Mouse (Mus musculus): Measurements from ENCODE around the gene Fto. TPM values are rescaled to one million over a fixed set of nuclear protein-coding genes. Genes with fewer than 3 reads are reported as not detected.

The Fto gene
- total and polyA plus RNA-seq, 3 experiments = 12.2 to 50.1 (median 17.3) TPM

- no peak for ATAC-seq (ENCODE audit: extremely low read depth, insufficient number of reproducible peaks, low FRiP score, poor library complexity, severe bottlenecking)
- no peaks in the 10 kb centered on the region for H3K27me3 ChIP-seq (ENCODE audit: insufficient read depth, low read length)
- DNase-seq (ENCODE audit: low spot score) = no peak
- H3K36me3 ChIP-seq (replicated peaks) = peaks cover 32% of the 10 kb centered on the region
- H3K4me1 ChIP-seq (ENCODE audit: insufficient read depth, low read depth, low read length) = no peaks in the 10 kb centered on the region
- no peaks in the 10 kb centered on the region for H3K9me3 ChIP-seq (replicated peaks)
- no peak overlapping the region for H3K4me3 ChIP-seq (ENCODE audit: low read depth, low read length)
- no peak for TF ChIP-seq GATA2 (IDR thresholded peaks at IDR 0.05; ENCODE audit: borderline replicate concordance, low read depth, low read length)
- no peak for TF ChIP-seq TAL1 (conservative IDR thresholded peaks at IDR 0.05; ENCODE audit: low read depth, low read length)
- no peak for TF ChIP-seq CTCF (IDR thresholded peaks at IDR 0.05; ENCODE audit: low read depth, low read length)
- no peak for TF ChIP-seq POLR2AphosphoS5 (IDR thresholded peaks at IDR 0.05; ENCODE audit: insufficient replicate concordance, low read depth, low read length)
- no peak for TF ChIP-seq GATA1 (IDR thresholded peaks at IDR 0.05; ENCODE audit: borderline replicate concordance, low read length)
Observed at GRCm38 (mm10) chr8:91458016-91458415, 144.7 kb downstream of the Fto start.

- DNase-seq (ENCODE audit: low spot score) = no peak
- Histone ChIP-seq H3K4me3 (ENCODE audit: low read depth, low read length) (no peak overlapping the region), H3K9me3 (replicated peaks) (no peaks in the 10 kb centered on the region), H3K4me1 (ENCODE audit: insufficient read depth, low read depth, low read length) (no peaks in the 10 kb centered on the region), H3K36me3 (replicated peaks) (peaks cover 28% of the 10 kb centered on the region), H3K27me3 (ENCODE audit: insufficient read depth, low read length) (no peaks in the 10 kb centered on the region)
- no peak for TF ChIP-seq POLR2AphosphoS5 (IDR thresholded peaks at IDR 0.05; ENCODE audit: insufficient replicate concordance, low read depth, low read length)
- TF ChIP-seq CTCF (IDR thresholded peaks at IDR 0.05; ENCODE audit: low read depth, low read length) = no peak
- TF ChIP-seq GATA1 (IDR thresholded peaks at IDR 0.05; ENCODE audit: borderline replicate concordance, low read length) = no peak
- no peak for TF ChIP-seq GATA2 (IDR thresholded peaks at IDR 0.05; ENCODE audit: borderline replicate concordance, low read depth, low read length)
- no peak for TF ChIP-seq TAL1 (conservative IDR thresholded peaks at IDR 0.05; ENCODE audit: low read depth, low read length)
- no peak for ATAC-seq (ENCODE audit: extremely low read depth, insufficient number of reproducible peaks, low FRiP score, poor library complexity, severe bottlenecking)
Observed at GRCm38 (mm10) chr8:91460965-91461364, 147.6 kb downstream of the Fto start.

- ATAC-seq (ENCODE audit: extremely low read depth, insufficient number of reproducible peaks, low FRiP score, poor library complexity, severe bottlenecking) = no peak
- Histone ChIP-seq H3K4me3 (ENCODE audit: low read depth, low read length) (no peak overlapping the region), H3K36me3 (replicated peaks) (peaks cover 23% of the 10 kb centered on the region), H3K9me3 (replicated peaks) (no peaks in the 10 kb centered on the region), H3K27me3 (ENCODE audit: insufficient read depth, low read length) (no peaks in the 10 kb centered on the region), H3K4me1 (ENCODE audit: insufficient read depth, low read depth, low read length) (no peaks in the 10 kb centered on the region)
- TF ChIP-seq TAL1 (conservative IDR thresholded peaks at IDR 0.05; ENCODE audit: low read depth, low read length) (no peak), CTCF (IDR thresholded peaks at IDR 0.05; ENCODE audit: low read depth, low read length) (no peak), GATA2 (IDR thresholded peaks at IDR 0.05; ENCODE audit: borderline replicate concordance, low read depth, low read length) (no peak), GATA1 (IDR thresholded peaks at IDR 0.05; ENCODE audit: borderline replicate concordance, low read length) (no peak), POLR2AphosphoS5 (IDR thresholded peaks at IDR 0.05; ENCODE audit: insufficient replicate concordance, low read depth, low read length) (no peak)
- DNase-seq (ENCODE audit: low spot score) = no peak
Observed at GRCm38 (mm10) chr8:91463757-91464156, 150.4 kb downstream of the Fto start.

GRCm38 (mm10) chr8:91467463-91467862 is 154.1 kb downstream of the Fto start:
- no peak for DNase-seq (ENCODE audit: low spot score)
- H3K27me3 ChIP-seq (ENCODE audit: insufficient read depth, low read length) = no peaks in the 10 kb centered on the region
- no peaks in the 10 kb centered on the region for H3K9me3 ChIP-seq (replicated peaks)
- no peak overlapping the region for H3K4me3 ChIP-seq (ENCODE audit: low read depth, low read length)
- H3K36me3 ChIP-seq (replicated peaks) = peaks cover 24% of the 10 kb centered on the region
- TF ChIP-seq GATA1 (IDR thresholded peaks at IDR 0.05; ENCODE audit: borderline replicate concordance, low read length) (no peak), TAL1 (conservative IDR thresholded peaks at IDR 0.05; ENCODE audit: low read depth, low read length) (no peak), GATA2 (IDR thresholded peaks at IDR 0.05; ENCODE audit: borderline replicate concordance, low read depth, low read length) (no peak), POLR2AphosphoS5 (IDR thresholded peaks at IDR 0.05; ENCODE audit: insufficient replicate concordance, low read depth, low read length) (no peak)
- no peak for ATAC-seq (ENCODE audit: extremely low read depth, insufficient number of reproducible peaks, low FRiP score, poor library complexity, severe bottlenecking)
- H3K4me1 ChIP-seq (ENCODE audit: insufficient read depth, low read depth, low read length) = no peaks in the 10 kb centered on the region

GRCm38 (mm10) chr8:91467881-91468534 is 154.7 kb downstream of the Fto start:
- H3K36me3 ChIP-seq (replicated peaks) = peaks cover 27% of the 10 kb centered on the region
- no peaks in the 10 kb centered on the region for H3K27me3 ChIP-seq (ENCODE audit: insufficient read depth, low read length)
- ATAC-seq (ENCODE audit: extremely low read depth, insufficient number of reproducible peaks, low FRiP score, poor library complexity, severe bottlenecking) (no peak), DNase-seq (ENCODE audit: low spot score) (no peak)
- no peaks in the 10 kb centered on the region for H3K9me3 ChIP-seq (replicated peaks)
- no peak for TF ChIP-seq CTCF (IDR thresholded peaks at IDR 0.05; ENCODE audit: low read depth, low read length)
- TF ChIP-seq GATA1 (IDR thresholded peaks at IDR 0.05; ENCODE audit: borderline replicate concordance, low read length) = no peak
- TF ChIP-seq TAL1 (conservative IDR thresholded peaks at IDR 0.05; ENCODE audit: low read depth, low read length) = no peak
- TF ChIP-seq GATA2 (IDR thresholded peaks at IDR 0.05; ENCODE audit: borderline replicate concordance, low read depth, low read length) = no peak
- TF ChIP-seq POLR2AphosphoS5 (IDR thresholded peaks at IDR 0.05; ENCODE audit: insufficient replicate concordance, low read depth, low read length) = no peak
- H3K4me3 ChIP-seq (ENCODE audit: low read depth, low read length) = no peak overlapping the region
- no peaks in the 10 kb centered on the region for H3K4me1 ChIP-seq (ENCODE audit: insufficient read depth, low read depth, low read length)

- no peak for ATAC-seq (ENCODE audit: extremely low read depth, insufficient number of reproducible peaks, low FRiP score, poor library complexity, severe bottlenecking)
- peaks cover 33% of the 10 kb centered on the region for H3K36me3 ChIP-seq (replicated peaks)
- no peaks in the 10 kb centered on the region for H3K27me3 ChIP-seq (ENCODE audit: insufficient read depth, low read length)
- H3K9me3 ChIP-seq (replicated peaks) = no peaks in the 10 kb centered on the region
- no peak for DNase-seq (ENCODE audit: low spot score)
- no peak for TF ChIP-seq TAL1 (conservative IDR thresholded peaks at IDR 0.05; ENCODE audit: low read depth, low read length)
- no peak for TF ChIP-seq GATA1 (IDR thresholded peaks at IDR 0.05; ENCODE audit: borderline replicate concordance, low read length)
- no peak for TF ChIP-seq GATA2 (IDR thresholded peaks at IDR 0.05; ENCODE audit: borderline replicate concordance, low read depth, low read length)
- no peak for TF ChIP-seq POLR2AphosphoS5 (IDR thresholded peaks at IDR 0.05; ENCODE audit: insufficient replicate concordance, low read depth, low read length)
- no peak for TF ChIP-seq CTCF (IDR thresholded peaks at IDR 0.05; ENCODE audit: low read depth, low read length)
- no peak overlapping the region for H3K4me3 ChIP-seq (ENCODE audit: low read depth, low read length)
- no peaks in the 10 kb centered on the region for H3K4me1 ChIP-seq (ENCODE audit: insufficient read depth, low read depth, low read length)
Observed at GRCm38 (mm10) chr8:91469441-91469840, 156.1 kb downstream of the Fto start.

Measured in G1E (cell line).